ENCODE assay signal across 8 mouse cellular contexts in genomic region chr17:27945546-27946216, GRCm38 (mm10). TPM values are rescaled to one million over a fixed set of nuclear protein-coding genes. Genes with fewer than 3 reads are reported as not detected.
A peak's percentile ranks its signal among the peaks of the same experiment; 100 is the strongest.
DNase-seq lines count a peak whose midpoint lies in the region; ATAC-seq and TF ChIP-seq lines count a peak whose summit lies in the region.

No protein-coding gene starts in this region.

- H3K9me3 ChIP-seq in midbrain, embryonic 10.5 days (replicated peaks) = no peaks in the 10 kb centered on the region
- no peaks in the 10 kb centered on the region for H3K9me3 ChIP-seq in midbrain, embryonic 11.5 days (ENCODE audit: control insufficient read depth, low read length)
- no peaks in the 10 kb centered on the region for H3K9me3 ChIP-seq in hindbrain, embryonic 14.5 days (ENCODE audit: control insufficient read depth, low read length)
- no peaks in the 10 kb centered on the region for H3K9me3 ChIP-seq in limb, embryonic 14.5 days (ENCODE audit: control insufficient read depth, low read length)

- H3K27ac ChIP-seq in midbrain, embryonic 10.5 days (replicated peaks) = peak overlapping the region; percentile 38; the same call in 1 of the 2 replicates
- no peak overlapping the region for H3K27ac ChIP-seq in midbrain, embryonic 11.5 days (ENCODE audit: low read depth, low read length)
- H3K27ac ChIP-seq in hindbrain, embryonic 14.5 days = peak overlapping the region; percentile 58
- peak overlapping the region; percentile 87 for H3K27ac ChIP-seq in limb, embryonic 14.5 days (replicated peaks; ENCODE audit: low read depth, low read length)

- WGBS in midbrain, embryonic 10.5 days = 72% methylated on average over 6 of the region's 6 CpGs
- 71% methylated on average over 6 of the region's 6 CpGs for WGBS in midbrain, embryonic 11.5 days
- 40% methylated on average over 6 of the region's 6 CpGs for WGBS in hindbrain, embryonic 14.5 days
- 28% methylated on average over 6 of the region's 6 CpGs for WGBS in limb, embryonic 14.5 days

- no peak for DNase-seq in midbrain, embryonic 10.5 days (ENCODE audit: low spot score)
- no peak for DNase-seq in midbrain, embryonic 11.5 days (ENCODE audit: low spot score, missing footprints)
- DNase-seq in cerebellum, adult 9-11 months = peak; percentile 96
- peak; percentile 67 for DNase-seq in hindbrain, embryonic 14.5 days (ENCODE audit: low spot score)
- DNase-seq in limb, embryonic 14.5 days (ENCODE audit: low spot score) = peak; percentile 95
- DNase-seq in ovary, postnatal 36 days (ENCODE audit: low spot score) = peak; percentile 71
- no peak for DNase-seq in spleen, adult 12 weeks (ENCODE audit: low spot score)
- no peak for DNase-seq in yolk sac, embryonic 10.5 days (ENCODE audit: low spot score)

- TF ChIP-seq POLR2A in limb, embryonic 14.5 days (IDR thresholded peaks at IDR 0.05; ENCODE audit: borderline replicate concordance, extremely low read depth, insufficient read depth, insufficient read length) = no peak

- peaks cover 23% of the 10 kb centered on the region for H3K4me1 ChIP-seq in midbrain, embryonic 10.5 days
- peaks cover 6% of the 10 kb centered on the region; the same call in 1 of the 2 replicates for H3K4me1 ChIP-seq in midbrain, embryonic 11.5 days (ENCODE audit: control insufficient read depth, insufficient read depth, low read length)
- H3K4me1 ChIP-seq in hindbrain, embryonic 14.5 days (replicated peaks; ENCODE audit: control insufficient read depth, insufficient read depth, low read length) = peaks cover 15% of the 10 kb centered on the region
- peaks cover 40% of the 10 kb centered on the region for H3K4me1 ChIP-seq in limb, embryonic 14.5 days (ENCODE audit: control insufficient read depth, insufficient read depth, low read length)

- no peak overlapping the region for H3K4me3 ChIP-seq in midbrain, embryonic 10.5 days
- H3K4me3 ChIP-seq in midbrain, embryonic 11.5 days (ENCODE audit: low read depth, low read length) = no peak overlapping the region
- H3K4me3 ChIP-seq in hindbrain, embryonic 14.5 days (replicated peaks; ENCODE audit: low read length) = no peak overlapping the region
- no peak overlapping the region for H3K4me3 ChIP-seq in limb, embryonic 14.5 days (replicated peaks; ENCODE audit: low read length)

- no peaks in the 10 kb centered on the region for H3K36me3 ChIP-seq in midbrain, embryonic 10.5 days
- H3K36me3 ChIP-seq in midbrain, embryonic 11.5 days (ENCODE audit: control insufficient read depth, insufficient read depth, low read length) = no peaks in the 10 kb centered on the region
- no peaks in the 10 kb centered on the region for H3K36me3 ChIP-seq in hindbrain, embryonic 14.5 days (replicated peaks; ENCODE audit: control insufficient read depth, insufficient read depth)
- no peaks in the 10 kb centered on the region for H3K36me3 ChIP-seq in limb, embryonic 14.5 days (ENCODE audit: control insufficient read depth, insufficient read depth, low read length)

- no peak overlapping the region for H3K9ac ChIP-seq in midbrain, embryonic 11.5 days (ENCODE audit: low read length)
- no peak overlapping the region for H3K9ac ChIP-seq in hindbrain, embryonic 14.5 days
- H3K9ac ChIP-seq in limb, embryonic 14.5 days (ENCODE audit: low read depth, low read length, severe bottlenecking) = no peak overlapping the region

- no peak overlapping the region for H3K4me2 ChIP-seq in midbrain, embryonic 11.5 days
- H3K4me2 ChIP-seq in hindbrain, embryonic 14.5 days (replicated peaks) = no peak overlapping the region
- H3K4me2 ChIP-seq in limb, embryonic 14.5 days (replicated peaks; ENCODE audit: low read depth, low read length, severe bottlenecking) = peak overlapping the region; percentile 17; the same call in 1 of the 2 replicates

- no peaks in the 10 kb centered on the region for H3K27me3 ChIP-seq in midbrain, embryonic 10.5 days (ENCODE audit: low read depth, poor library complexity, severe bottlenecking)
- H3K27me3 ChIP-seq in midbrain, embryonic 11.5 days (ENCODE audit: control insufficient read depth, insufficient read depth, low read length) = no peaks in the 10 kb centered on the region
- H3K27me3 ChIP-seq in hindbrain, embryonic 14.5 days (ENCODE audit: control insufficient read depth, insufficient read depth, low read length) = no peaks in the 10 kb centered on the region
- H3K27me3 ChIP-seq in limb, embryonic 14.5 days (ENCODE audit: control insufficient read depth, insufficient read depth, low read length) = no peaks in the 10 kb centered on the region

- no peak for ATAC-seq in midbrain, embryonic 11.5 days (ENCODE audit: low FRiP score)
- no peak; the same call in 1 of the 2 replicates for ATAC-seq in hindbrain, embryonic 14.5 days (ENCODE audit: low FRiP score)
- ATAC-seq in limb, embryonic 14.5 days (ENCODE audit: low FRiP score, low read depth) = peak; percentile 88

RNA-seq across cellular contexts. Expression of gene Taf11, which starts 36.0 kb away (rescaled TPM):
- polyA plus RNA-seq in midbrain, embryonic 10.5 days (2016; fragmentation: Nextera tagmentation; extraction: Ambion mirVana) = 95.5 and 96.3 TPM in 2 replicates
- polyA plus RNA-seq in midbrain, embryonic 11.5 days (2014; fragmentation: Nextera tagmentation; extraction: Ambion mirVana) = 95.0 and 103 TPM in 2 replicates
- polyA plus RNA-seq in hindbrain, embryonic 14.5 days (2014; fragmentation: Nextera tagmentation; extraction: Ambion mirVana) = 47.4 and 51.8 TPM in 2 replicates
- 36.4 and 43.1 TPM in 2 replicates for polyA plus RNA-seq in limb, embryonic 14.5 days (2012; rRNA removed)
- 65.2 and 70.4 TPM in 2 replicates for polyA plus RNA-seq in limb, embryonic 14.5 days (2014; fragmentation: Nextera tagmentation; extraction: Ambion mirVana)

RNA-seq across cellular contexts. Expression of gene Anks1, which starts 36.6 kb away (rescaled TPM):
- polyA plus RNA-seq in midbrain, embryonic 10.5 days (2016; fragmentation: Nextera tagmentation; extraction: Ambion mirVana) = 19.3 and 31.9 TPM in 2 replicates
- polyA plus RNA-seq in midbrain, embryonic 11.5 days (2014; fragmentation: Nextera tagmentation; extraction: Ambion mirVana) = 22.5 and 23.7 TPM in 2 replicates
- 62.3 and 69.0 TPM in 2 replicates for polyA plus RNA-seq in hindbrain, embryonic 14.5 days (2014; fragmentation: Nextera tagmentation; extraction: Ambion mirVana)
- polyA plus RNA-seq in limb, embryonic 14.5 days (2012; rRNA removed) = 40.6 and 54.4 TPM in 2 replicates
- 14.6 and 15.5 TPM in 2 replicates for polyA plus RNA-seq in limb, embryonic 14.5 days (2014; fragmentation: Nextera tagmentation; extraction: Ambion mirVana)

Comparison
In these comparisons a context has a peak if more than half of its experiments do, and no peak if none do; other contexts are left out.
1. DNase-seq: peak in cerebellum, adult 9-11 months (single experiment), hindbrain, embryonic 14.5 days (single experiment), limb, embryonic 14.5 days (single experiment) and ovary, postnatal 36 days (single experiment); none in midbrain, embryonic 10.5 days (single experiment), midbrain, embryonic 11.5 days (single experiment), spleen, adult 12 weeks (single experiment) and yolk sac, embryonic 10.5 days (single experiment).